Mouse (Mus musculus) telencephalon, adult 2 months (tissue): ENCODE data around the gene Tnc.
A peak's percentile ranks its signal among the peaks of the same experiment; 100 is the strongest.
"Not testable (repeated sequence)": the region's sequence is repeated elsewhere in the genome, so short reads cannot be mapped to it uniquely, and the experiment has no call there.

ENCODE experiments used
- DNase-seq: peaks from one replicate; pipeline ENCODE4 v3.0.0-alpha.2; 2011; ENCODE audit warnings: low read depth, low spot score

The Tnc gene

GRCm38 (mm10) chr4:63969891-63970290, 76.9 kb downstream of the Tnc start:
- DNase-seq = no peak

- no peak for DNase-seq
Observed at GRCm38 (mm10) chr4:63963410-63963809, 83.4 kb downstream of the Tnc start.

GRCm38 (mm10) chr4:63961858-63962468, 84.9 kb downstream of the Tnc start:
- DNase-seq = no peak

GRCm38 (mm10) chr4:63958601-63959000, 88.2 kb downstream of the Tnc start:
- no peak for DNase-seq

- no peak for DNase-seq
Observed at GRCm38 (mm10) chr4:63950054-63950453, 96.8 kb downstream of the Tnc start.

- DNase-seq = not testable (repeated sequence)
Observed at GRCm38 (mm10) chr4:63948688-63949073, 98.1 kb downstream of the Tnc start.

GRCm38 (mm10) chr4:63948066-63948687, 98.6 kb downstream of the Tnc start:
- peak; percentile 49 for DNase-seq

GRCm38 (mm10) chr4:63943813-63944212, 103.0 kb downstream of the Tnc start:
- no peak for DNase-seq

GRCm38 (mm10) chr4:63942875-63943274, 103.9 kb downstream of the Tnc start:
- DNase-seq = no peak

- DNase-seq = no peak
Observed at GRCm38 (mm10) chr4:63941420-63941819, 105.4 kb downstream of the Tnc start.

GRCm38 (mm10) chr4:63939428-63939827, 107.4 kb downstream of the Tnc start:
- no peak for DNase-seq

GRCm38 (mm10) chr4:63935960-63936359, 110.9 kb downstream of the Tnc start:
- DNase-seq = no peak

- no peak for DNase-seq
Observed at GRCm38 (mm10) chr4:63935314-63935713, 111.5 kb downstream of the Tnc start.

GRCm38 (mm10) chr4:63930863-63931262, 116.0 kb downstream of the Tnc start:
- DNase-seq = no peak

GRCm38 (mm10) chr4:63929490-63929889, 117.3 kb downstream of the Tnc start:
- no peak for DNase-seq

- no peak for DNase-seq
Observed at GRCm38 (mm10) chr4:63928192-63928591, 118.6 kb downstream of the Tnc start.

- no peak for DNase-seq
Observed at GRCm38 (mm10) chr4:63917181-63917580, 129.6 kb downstream of the Tnc start.

GRCm38 (mm10) chr4:63916753-63917152, 130.1 kb downstream of the Tnc start:
- DNase-seq = no peak

- DNase-seq = no peak
Observed at GRCm38 (mm10) chr4:63916288-63916687, 130.5 kb downstream of the Tnc start.
